Mouse (Mus musculus): ENCODE results near the gene Ric1.

Gene Ric1

DNA sequence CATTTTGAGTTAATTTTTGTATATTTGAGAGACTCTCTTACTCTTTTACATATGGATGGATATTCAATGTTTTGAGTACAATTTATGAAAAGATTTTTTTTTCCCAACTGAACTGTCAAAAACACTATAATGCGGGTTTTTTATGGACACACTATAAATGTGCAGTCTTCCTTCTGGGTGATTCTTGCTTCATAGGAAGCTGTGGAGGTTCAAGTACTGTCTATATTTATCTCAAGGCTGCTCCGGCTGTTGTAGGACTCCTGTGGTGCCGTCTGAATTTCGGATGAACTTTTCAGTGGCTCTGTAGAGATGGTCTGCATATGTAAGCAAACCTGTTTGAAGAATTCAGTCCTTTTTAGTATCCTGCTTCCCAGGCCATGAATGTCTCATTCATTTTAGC lies 86.1 kb downstream of the Ric1 start:
- no peak for DNase-seq (ENCODE audit: low read depth, low spot score)

DNA sequence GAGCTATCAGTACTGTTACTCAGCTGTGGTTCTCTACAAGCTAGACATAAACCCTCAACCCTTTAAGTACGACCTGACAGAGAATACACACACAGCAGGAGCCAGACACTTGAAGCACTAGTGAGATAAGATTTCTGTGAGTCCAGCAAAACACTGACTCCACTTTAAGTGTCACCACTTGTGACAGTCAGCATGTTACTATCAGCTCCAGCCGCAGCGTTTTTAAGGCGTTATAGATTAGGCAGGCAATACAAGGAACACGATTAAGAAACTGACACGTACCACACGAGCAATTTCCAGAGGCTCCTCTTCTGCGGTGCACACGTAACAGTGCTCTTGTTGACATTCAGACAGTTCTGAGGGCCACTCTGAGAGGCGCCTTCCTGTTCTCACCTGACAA lies 88.8 kb downstream of the Ric1 start:
- DNase-seq (ENCODE audit: low read depth, low spot score), result no peak

DNA sequence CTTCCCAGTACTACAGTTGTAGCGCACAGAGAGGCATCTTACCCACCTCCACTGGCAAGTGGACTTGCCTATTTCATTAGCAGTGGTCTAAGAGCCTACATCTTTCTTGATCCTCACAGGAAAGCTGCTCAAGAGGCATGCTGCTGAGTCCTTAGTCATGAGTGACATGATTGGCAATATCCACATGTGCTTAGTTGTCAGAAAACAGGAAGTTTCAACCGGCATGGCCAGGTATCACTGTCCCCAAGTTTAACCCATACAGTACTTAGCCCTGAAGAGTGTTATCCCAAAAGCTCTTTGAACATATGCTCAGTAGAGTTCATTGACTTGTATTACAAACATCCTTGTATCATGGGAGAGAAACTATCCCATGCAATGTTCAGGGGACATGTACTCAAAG lies 90.0 kb downstream of the Ric1 start:
- no peak for DNase-seq (ENCODE audit: low read depth, low spot score)

DNA sequence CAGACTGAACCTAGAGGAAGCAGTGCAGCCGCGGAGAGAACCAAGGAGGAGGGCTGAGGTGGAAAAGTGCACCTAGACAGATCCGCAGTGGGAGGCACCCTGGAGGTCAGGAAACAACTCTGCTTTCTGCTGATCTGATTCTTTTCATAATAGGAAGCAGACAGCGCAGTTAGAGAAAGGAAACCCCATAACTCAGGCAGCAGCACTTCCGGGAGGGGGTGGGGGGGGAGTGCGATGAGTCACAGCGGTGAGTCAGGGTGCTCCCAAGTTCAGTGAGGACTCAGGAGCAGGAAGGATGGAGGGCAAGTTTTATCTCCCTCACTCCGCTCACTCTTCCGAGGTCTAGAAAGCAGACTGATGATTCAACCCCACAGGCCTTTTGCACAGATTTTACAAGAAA lies 119.0 kb downstream of the Ric1 start:
- peak; percentile 81 for DNase-seq (ENCODE audit: low read depth, low spot score)

DNA sequence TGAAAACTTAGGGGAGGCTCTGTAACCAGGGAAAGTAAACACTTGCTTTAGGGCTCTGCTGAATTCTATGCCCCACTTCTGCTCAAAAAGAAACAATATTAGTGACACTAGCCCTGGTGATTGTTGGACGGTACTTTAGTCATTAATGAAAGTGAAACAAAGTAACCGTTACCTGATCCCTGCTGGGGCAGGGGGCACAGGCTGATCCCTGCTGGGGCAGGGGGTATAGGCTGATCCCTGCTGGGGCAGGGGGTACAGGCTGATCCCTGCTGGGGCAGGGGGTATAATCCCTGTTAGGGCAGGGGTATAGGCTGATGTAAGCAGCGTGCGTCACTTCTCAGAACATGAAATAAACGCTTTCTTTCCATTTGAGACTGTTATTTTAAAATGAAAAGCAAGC lies 119.4 kb downstream of the Ric1 start:
- DNase-seq (ENCODE audit: low read depth, low spot score), result no peak

DNA sequence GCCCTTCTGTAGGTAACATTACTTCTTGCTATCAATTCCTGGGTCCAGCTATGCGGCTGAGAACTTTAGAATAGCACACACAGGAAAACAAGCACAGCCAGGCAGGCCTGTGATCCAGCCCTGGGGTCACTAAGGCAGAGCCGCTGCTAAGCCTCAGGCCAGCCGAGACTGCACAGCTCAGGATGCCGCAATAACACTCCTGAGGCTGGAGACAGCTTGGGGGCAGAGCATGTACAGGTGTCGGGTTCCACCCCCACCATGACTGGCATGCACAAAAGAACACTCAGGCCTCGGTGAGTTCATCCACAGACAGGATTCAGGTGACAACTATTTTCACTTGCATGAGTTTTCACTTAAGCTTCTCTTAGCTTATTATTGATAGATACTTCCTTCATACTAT lies 120.1 kb downstream of the Ric1 start:
- no peak for DNase-seq (ENCODE audit: low read depth, low spot score)

DNA sequence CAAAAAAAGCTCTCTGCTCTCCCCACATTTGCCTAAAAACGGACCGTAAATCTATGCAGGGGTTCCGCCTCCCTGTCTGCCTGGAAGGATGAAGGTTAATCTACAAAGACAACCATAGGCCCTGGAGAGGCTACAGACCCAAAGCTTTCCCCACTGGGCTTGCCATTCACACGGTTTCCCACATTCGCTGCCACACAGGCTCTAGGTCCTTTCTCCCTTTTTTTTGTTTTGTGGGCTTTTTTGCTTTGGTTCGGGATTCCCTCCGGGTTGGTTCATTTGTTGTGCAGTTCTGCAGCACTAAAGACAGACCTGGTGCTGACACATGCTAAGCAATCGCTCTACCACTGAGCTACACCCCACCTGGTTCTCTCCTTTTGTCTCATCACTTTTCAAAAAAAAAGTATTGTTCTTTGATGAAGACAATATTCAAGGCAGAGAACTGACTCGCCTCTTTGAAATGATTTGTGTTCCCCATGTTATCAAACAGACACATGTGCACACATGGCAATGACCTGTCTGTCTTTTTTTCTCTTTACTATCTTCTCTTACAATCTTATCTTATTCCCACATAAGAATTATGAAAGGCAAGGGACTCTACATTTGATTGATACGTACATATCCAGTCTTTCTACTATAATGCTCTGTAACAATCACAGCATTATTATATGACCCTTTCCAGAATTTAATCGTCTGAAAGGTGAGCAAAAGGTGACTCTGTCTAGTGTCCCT lies 121.3 kb downstream of the Ric1 start:
- DNase-seq (ENCODE audit: low read depth, low spot score), result no peak

DNA sequence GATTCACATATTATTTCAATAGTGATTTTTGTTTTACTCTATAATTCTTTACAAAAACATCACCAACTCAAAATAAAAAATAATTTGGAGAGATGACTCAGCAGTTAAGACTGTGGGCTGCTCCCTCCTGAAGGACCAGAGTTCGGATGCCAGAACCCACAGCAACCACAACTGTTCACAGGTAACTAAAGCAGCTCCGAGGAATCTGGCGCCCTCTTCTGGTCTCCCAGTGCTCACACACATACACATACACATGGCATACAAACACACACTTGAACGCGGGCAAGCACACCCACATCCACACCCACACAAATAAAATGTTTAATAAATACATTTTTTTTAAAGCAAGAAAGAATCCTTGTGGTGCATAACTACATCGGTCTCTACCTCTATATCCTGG lies 122.7 kb downstream of the Ric1 start:
- peak; percentile 52 for DNase-seq (ENCODE audit: low read depth, low spot score)

DNA sequence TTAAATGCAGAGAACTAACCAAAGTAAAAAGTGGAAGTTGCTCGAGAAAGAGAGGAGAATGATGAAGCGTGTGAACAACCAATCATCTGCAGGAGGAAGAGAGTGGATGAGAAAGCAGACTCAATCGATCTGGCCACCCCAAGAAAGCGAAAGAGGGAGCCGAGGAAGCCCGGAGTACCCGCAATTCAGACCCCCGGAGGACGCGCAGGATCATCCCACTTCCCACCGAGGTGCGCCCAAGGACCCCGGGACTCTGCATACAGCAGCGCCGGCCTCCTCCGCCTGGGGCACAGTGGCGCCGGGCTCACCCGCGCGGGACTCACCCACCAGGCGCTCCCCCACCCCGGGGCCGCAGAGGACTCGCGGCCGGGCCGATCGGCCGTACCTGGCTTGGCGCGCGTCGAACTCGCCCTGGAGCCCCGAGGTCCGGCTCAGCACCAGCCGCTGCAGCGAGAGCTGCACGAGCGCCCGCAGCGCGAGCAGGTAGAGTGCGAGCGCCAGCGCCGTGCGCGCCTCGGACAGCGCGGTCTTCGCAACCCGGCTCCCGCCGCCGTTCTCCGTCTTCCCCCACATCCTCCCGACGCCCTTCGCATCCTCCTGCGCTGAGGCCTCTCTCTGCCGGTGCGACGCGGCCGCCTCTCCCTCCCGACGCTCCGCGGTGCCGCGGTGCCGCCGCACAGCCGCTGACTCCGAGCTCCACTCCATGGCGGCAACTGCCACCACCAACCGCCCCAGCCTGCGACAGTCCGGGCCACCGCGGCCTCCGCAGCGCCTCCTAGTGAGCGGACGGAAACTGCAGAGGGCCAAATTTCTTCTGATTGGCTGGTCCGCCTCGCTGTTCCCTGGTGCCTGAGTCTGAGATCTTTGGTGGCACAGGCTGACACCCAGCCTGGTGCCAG lies 125.8 kb downstream of the Ric1 start, which contains the start of gene Ermp1:
Ermp1 (minus strand) TSS at position 765 of the 899 bp plus-strand sequence.
- DNase-seq (ENCODE audit: low read depth, low spot score), result peak; percentile 96

DNA sequence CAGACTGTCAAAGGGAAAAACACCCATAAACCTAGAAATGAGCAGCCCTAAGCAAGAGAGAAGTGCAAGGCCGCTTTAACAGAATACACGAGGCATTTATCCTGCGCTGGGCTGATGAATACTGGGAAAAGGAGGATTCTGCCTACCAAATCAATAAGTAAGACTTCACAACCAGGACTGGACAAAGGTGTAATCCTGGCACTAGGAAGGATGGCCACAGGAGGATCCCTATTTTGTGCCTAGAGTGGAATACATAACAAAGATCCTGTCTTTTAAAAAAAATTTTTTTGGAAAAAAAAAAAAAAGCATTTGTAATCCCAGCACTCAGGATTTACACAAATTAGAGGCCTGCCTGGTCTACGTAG lies 126.5 kb downstream of the Ric1 start:
- no peak for DNase-seq (ENCODE audit: low read depth, low spot score)

DNA sequence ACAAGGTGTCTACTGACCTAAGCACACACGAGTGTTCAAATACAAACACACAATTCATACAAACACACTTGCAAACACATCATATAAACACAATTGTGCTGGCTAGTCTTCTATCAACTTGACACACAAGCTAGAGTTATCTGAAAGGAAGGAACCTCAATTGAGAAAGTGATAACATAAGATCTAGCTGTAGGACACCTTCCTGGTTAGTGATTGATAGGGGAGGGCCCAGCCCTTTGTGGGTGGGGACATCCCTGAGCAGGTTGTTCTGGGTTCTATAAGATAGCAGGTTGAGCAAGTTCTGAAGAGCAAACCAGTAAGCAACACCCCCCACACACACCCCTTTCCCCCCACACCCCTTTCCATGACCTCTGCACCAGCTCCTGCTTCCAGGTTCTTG lies 127.6 kb downstream of the Ric1 start:
- no peak for DNase-seq (ENCODE audit: low read depth, low spot score)

DNA sequence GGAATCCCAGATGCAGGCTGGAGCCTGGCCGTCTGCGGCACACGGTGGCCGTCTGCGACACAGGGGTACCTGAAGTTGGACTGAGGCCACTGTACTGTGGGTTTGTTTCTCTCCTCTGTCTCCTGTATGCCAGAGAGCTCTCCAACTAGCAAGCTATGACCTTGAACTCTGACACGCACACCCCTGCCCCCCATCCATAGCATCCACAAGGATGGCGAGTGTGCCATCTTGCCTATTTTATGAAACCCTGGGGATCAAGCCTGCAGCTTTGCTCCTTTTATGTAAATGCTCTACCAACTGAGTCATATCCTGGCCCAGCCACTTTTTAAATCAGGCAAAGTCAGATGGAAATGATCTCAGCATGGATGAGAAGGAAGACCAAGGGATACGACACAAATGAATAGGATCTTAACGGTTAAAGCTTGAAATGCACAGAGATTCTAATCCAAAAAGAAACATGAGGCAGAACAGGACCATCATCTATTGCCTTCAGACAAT lies 131.7 kb downstream of the Ric1 start:
- DNase-seq (ENCODE audit: low read depth, low spot score), result no peak

DNA sequence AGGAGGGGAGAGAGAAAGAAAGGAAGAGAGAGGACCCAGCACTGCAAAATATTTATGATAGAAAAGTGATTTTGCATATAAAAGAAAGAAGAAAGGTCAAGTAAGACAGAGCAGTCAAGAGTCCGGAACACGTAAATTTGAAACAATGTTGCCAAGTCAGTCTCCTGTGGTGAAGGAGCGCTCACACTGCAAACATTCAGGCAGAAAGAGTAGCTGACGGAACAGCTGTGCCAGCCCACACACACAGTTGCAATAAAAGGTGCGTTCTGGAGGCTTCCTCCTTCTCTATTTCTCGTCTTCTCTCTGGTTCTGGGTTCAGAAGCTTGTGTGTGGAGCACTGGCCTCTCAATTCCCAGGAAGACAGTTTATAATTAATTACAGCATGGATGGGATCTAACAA lies 133.1 kb downstream of the Ric1 start:
- DNase-seq (ENCODE audit: low read depth, low spot score), result peak; percentile 14

DNA sequence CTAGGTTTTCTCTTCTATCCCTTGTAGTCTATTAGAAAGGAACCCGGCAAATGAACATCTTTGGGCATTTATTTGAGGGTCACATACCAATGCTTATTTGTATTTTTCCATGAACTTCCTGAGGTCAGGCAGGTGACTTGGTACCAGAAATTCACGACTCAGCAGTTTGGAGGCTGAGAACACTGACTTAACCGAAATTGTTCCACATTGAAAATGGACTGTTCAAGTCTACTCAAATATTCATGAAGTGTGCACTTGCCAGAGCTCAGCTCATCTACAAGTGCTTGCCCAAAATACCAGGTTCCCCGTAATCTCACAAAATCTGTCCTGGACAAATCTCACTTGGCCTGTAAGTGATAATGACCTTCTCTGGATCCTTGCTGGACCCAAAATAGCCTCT lies 133.9 kb downstream of the Ric1 start:
- no peak for DNase-seq (ENCODE audit: low read depth, low spot score)
